Mouse (Mus musculus) liver, embryonic 15.5 days (tissue): ENCODE measurements around the gene Prkcd. TPM values are rescaled to one million over a fixed set of nuclear protein-coding genes. Genes with fewer than 3 reads are reported as not detected.
A peak's percentile ranks its signal among the peaks of the same experiment; 100 is the strongest.
"Not testable (repeated sequence)": the region's sequence is repeated elsewhere in the genome, so short reads cannot be mapped to it uniquely, and the experiment has no call there.

Experiments used
- ATAC-seq: fragments of 200-750 bp; cut with Nextera tagmentation; 2 replicates; pipeline ENCODE4 v1.8.0; 2017; ENCODE audit warnings: moderate number of reproducible peaks, mild to moderate bottlenecking, moderate library complexity; ENCODE audit not compliant: insufficient read depth
- H3K27ac ChIP-seq: fragments of 300-500 bp; sonication (generic); replicated peaks from 2 replicates; pipeline ENCODE4 v1.5.1; 2015; ENCODE audit warnings: mild to moderate bottlenecking, inconsistent platforms
- H3K27me3 ChIP-seq: fragments of 300-500 bp; sonication (generic); 2 replicates; pipeline ENCODE4 v1.6.1; 2015; ENCODE audit warnings: mild to moderate bottlenecking, inconsistent platforms
- H3K36me3 ChIP-seq: fragments of 300-500 bp; sonication (generic); replicated peaks from 2 replicates; pipeline ENCODE4 v1.6.1; 2015; ENCODE audit warnings: moderate library complexity, mild to moderate bottlenecking, inconsistent platforms
- H3K4me1 ChIP-seq: fragments of 300-500 bp; sonication (generic); replicated peaks from 2 replicates; pipeline ENCODE4 v1.6.1; 2015; ENCODE audit warnings: inconsistent platforms
- H3K4me2 ChIP-seq: fragments of 300-500 bp; sonication (generic); 2 replicates; pipeline ENCODE4 v1.6.1; 2015; ENCODE audit warnings: moderate library complexity, mild to moderate bottlenecking, inconsistent platforms
- H3K4me3 ChIP-seq: fragments of 300-500 bp; sonication (generic); replicated peaks from 2 replicates; pipeline ENCODE4 v1.5.1; 2015; ENCODE audit warnings: mild to moderate bottlenecking, inconsistent platforms
- H3K9ac ChIP-seq: fragments of 300-500 bp; sonication (generic); 2 replicates; pipeline ENCODE4 v1.6.1; 2015; ENCODE audit warnings: moderate library complexity, mild to moderate bottlenecking, inconsistent platforms
- H3K9me3 ChIP-seq: fragments of 300-500 bp; sonication (generic); replicated peaks from 2 replicates; pipeline ENCODE4 v1.6.1; 2016; ENCODE audit warnings: inconsistent platforms
- WGBS: fragments of 180-500 bp; shearing (Covaris S2); methylation state at CpG from one replicate; pipeline ENCODE4 v1.1.7; 2015; ENCODE audit warnings: mixed read lengths; ENCODE audit not compliant: insufficient replicate concordance; 5-methylcytosine and 5-hydroxymethylcytosine counted together
- polyA plus RNA-seq: library from polyadenylated mRNA; unstranded; fragments of >200 nt; fragmentation: Nextera tagmentation; extraction: Ambion mirVana; gene quantifications from 2 replicates; pipeline ENCODE4 v1.2.1, GENCODE M21; 2015

The Prkcd gene
- polyA plus RNA-seq, 1 experiment from 2014 or later = 20.0 TPM

- H3K4me1 ChIP-seq = peaks cover 7% of the 10 kb centered on the region
- no peak overlapping the region for H3K27ac ChIP-seq
- H3K9ac ChIP-seq = no peak overlapping the region
- H3K9me3 ChIP-seq = no peaks in the 10 kb centered on the region
- WGBS = 72% methylated on average over 5 of the region's 5 CpGs
- no peak overlapping the region for H3K4me3 ChIP-seq
- ATAC-seq = no peak
- H3K4me2 ChIP-seq = no peak overlapping the region
- H3K27me3 ChIP-seq = no peaks in the 10 kb centered on the region
- H3K36me3 ChIP-seq = no peaks in the 10 kb centered on the region
Measured at GRCm38 (mm10) chr14:30585323-30585722, 40.7 kb downstream of the Prkcd start.

GRCm38 (mm10) chr14:30584497-30585251 lies 41.3 kb downstream of the Prkcd start:
- H3K27me3 ChIP-seq = no peaks in the 10 kb centered on the region
- no peak overlapping the region for H3K4me3 ChIP-seq
- H3K9ac ChIP-seq = no peak overlapping the region
- H3K27ac ChIP-seq = no peak overlapping the region
- peaks cover 7% of the 10 kb centered on the region for H3K4me1 ChIP-seq
- ATAC-seq = no peak
- no peak overlapping the region for H3K4me2 ChIP-seq
- 34% methylated on average over 19 of the region's 19 CpGs for WGBS
- no peaks in the 10 kb centered on the region for H3K36me3 ChIP-seq
- no peaks in the 10 kb centered on the region for H3K9me3 ChIP-seq

GRCm38 (mm10) chr14:30584077-30584476 lies 41.9 kb downstream of the Prkcd start:
- Histone ChIP-seq H3K27me3 (no peaks in the 10 kb centered on the region), H3K27ac (no peak overlapping the region), H3K9me3 (no peaks in the 10 kb centered on the region), H3K4me2 (no peak overlapping the region), H3K36me3 (no peaks in the 10 kb centered on the region), H3K4me3 (no peak overlapping the region), H3K9ac (no peak overlapping the region), H3K4me1 (peaks cover 7% of the 10 kb centered on the region)
- WGBS = 55% methylated on average over 2 of the region's 2 CpGs
- ATAC-seq = no peak

GRCm38 (mm10) chr14:30581238-30581637 lies 44.8 kb downstream of the Prkcd start:
- H3K9ac ChIP-seq = no peak overlapping the region
- no peaks in the 10 kb centered on the region for H3K9me3 ChIP-seq

GRCm38 (mm10) chr14:30579882-30580281 lies 46.1 kb downstream of the Prkcd start:
- Histone ChIP-seq H3K27ac (no peak overlapping the region), H3K9ac (no peak overlapping the region), H3K36me3 (peaks cover 13% of the 10 kb centered on the region), H3K4me1 (peaks cover 32% of the 10 kb centered on the region), H3K4me2 (no peak overlapping the region), H3K27me3 (no peaks in the 10 kb centered on the region), H3K4me3 (no peak overlapping the region), H3K9me3 (no peaks in the 10 kb centered on the region)
- no peak for ATAC-seq
- 22% methylated on average over 5 of the region's 5 CpGs for WGBS

More at GRCm38 (mm10) chr14:30581238-30581637, 44.8 kb downstream of the Prkcd start:
- Histone ChIP-seq H3K27ac (no peak overlapping the region), H3K27me3 (no peaks in the 10 kb centered on the region), H3K4me3 (no peak overlapping the region), H3K36me3 (no peaks in the 10 kb centered on the region), H3K4me1 (peaks cover 19% of the 10 kb centered on the region), H3K4me2 (no peak overlapping the region)
- 72% methylated on average over 1 of the region's 1 CpGs for WGBS
- ATAC-seq = no peak

- Histone ChIP-seq H3K27ac (no peak overlapping the region), H3K4me2 (no peak overlapping the region), H3K9me3 (no peaks in the 10 kb centered on the region), H3K9ac (no peak overlapping the region), H3K27me3 (no peaks in the 10 kb centered on the region), H3K4me1 (peaks cover 29% of the 10 kb centered on the region), H3K36me3 (peaks cover 20% of the 10 kb centered on the region), H3K4me3 (no peak overlapping the region)
- no peak for ATAC-seq
- 35% methylated on average over 5 of the region's 5 CpGs for WGBS
Measured at GRCm38 (mm10) chr14:30579180-30579579, 46.8 kb downstream of the Prkcd start.

GRCm38 (mm10) chr14:30577303-30578062 lies 48.5 kb downstream of the Prkcd start:
- H3K4me2 ChIP-seq = peak overlapping the region; percentile 16; the same call in 1 of the 2 replicates
- WGBS = 8% methylated on average over 10 of the region's 12 CpGs
- H3K4me3 ChIP-seq, H3K9ac ChIP-seq, H3K9me3 ChIP-seq, H3K27me3 ChIP-seq: not testable (repeated sequence)
- peak; percentile 77 for ATAC-seq
- H3K27ac ChIP-seq = peak overlapping the region; percentile 66
- peaks cover 37% of the 10 kb centered on the region for H3K36me3 ChIP-seq
- H3K4me1 ChIP-seq = peaks cover 35% of the 10 kb centered on the region

- Histone ChIP-seq H3K27ac (peak overlapping the region; percentile 70), H3K9ac (no peak overlapping the region), H3K27me3 (no peaks in the 10 kb centered on the region), H3K4me1 (peaks cover 35% of the 10 kb centered on the region), H3K4me3 (no peak overlapping the region), H3K9me3 (no peaks in the 10 kb centered on the region), H3K36me3 (peaks cover 50% of the 10 kb centered on the region), H3K4me2 (no peak overlapping the region)
- ATAC-seq = no peak
- WGBS = 38% methylated on average over 5 of the region's 5 CpGs
Measured at GRCm38 (mm10) chr14:30576260-30576659, 49.8 kb downstream of the Prkcd start.

GRCm38 (mm10) chr14:30575791-30576190 lies 50.2 kb downstream of the Prkcd start:
- Histone ChIP-seq H3K27me3 (no peaks in the 10 kb centered on the region), H3K4me3 (no peak overlapping the region), H3K4me2 (no peak overlapping the region), H3K9ac (no peak overlapping the region), H3K36me3 (peaks cover 54% of the 10 kb centered on the region), H3K4me1 (peaks cover 35% of the 10 kb centered on the region), H3K27ac (peak overlapping the region; percentile 70), H3K9me3 (no peaks in the 10 kb centered on the region)
- ATAC-seq = no peak
- 52% methylated on average over 7 of the region's 7 CpGs for WGBS

GRCm38 (mm10) chr14:30573983-30574584 lies 51.9 kb downstream of the Prkcd start:
- Histone ChIP-seq H3K4me3 (no peak overlapping the region), H3K36me3 (peaks cover 71% of the 10 kb centered on the region), H3K27me3 (no peaks in the 10 kb centered on the region), H3K9me3 (no peaks in the 10 kb centered on the region), H3K4me1 (peaks cover 35% of the 10 kb centered on the region), H3K4me2 (no peak overlapping the region), H3K9ac (no peak overlapping the region), H3K27ac (peak overlapping the region; percentile 22; the same call in 1 of the 2 replicates)
- 0 out of 2 replicates have a peak, but pooled peaks have one; percentile 30 for ATAC-seq
- 55% methylated on average over 6 of the region's 6 CpGs for WGBS

- Histone ChIP-seq H3K9ac (no peak overlapping the region), H3K4me2 (no peak overlapping the region), H3K9me3 (no peaks in the 10 kb centered on the region), H3K4me3 (no peak overlapping the region), H3K27ac (no peak overlapping the region), H3K36me3 (peaks cover 80% of the 10 kb centered on the region), H3K27me3 (no peaks in the 10 kb centered on the region), H3K4me1 (peaks cover 35% of the 10 kb centered on the region)
- WGBS = 68% methylated on average over 8 of the region's 8 CpGs
- ATAC-seq = no peak
Measured at GRCm38 (mm10) chr14:30573235-30573634, 52.8 kb downstream of the Prkcd start.
